Mouse (Mus musculus): ENCODE data around the gene Zfhx3.
A peak's percentile ranks its signal among the peaks of the same experiment; 100 is the strongest.

Zfhx3 gene

DNA sequence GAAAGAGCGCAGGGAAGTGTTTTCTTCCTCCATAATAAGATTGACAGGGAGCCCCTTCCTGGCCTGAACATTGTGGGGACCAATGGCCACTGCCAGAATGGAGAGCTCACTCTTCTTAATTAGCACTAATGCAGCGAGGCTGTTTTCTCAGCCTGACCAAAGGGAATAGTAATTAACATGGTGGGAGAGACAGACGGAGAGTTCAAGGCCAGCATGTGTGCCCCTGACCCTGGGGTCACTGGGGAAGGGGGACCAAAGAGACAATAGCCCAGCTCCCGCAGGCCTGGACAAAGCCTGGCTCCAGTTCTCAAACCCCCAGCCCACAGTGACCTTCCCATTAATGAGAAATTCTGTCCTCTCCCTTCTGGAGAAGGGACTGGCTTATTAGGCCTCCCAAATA, 419.0 kb downstream of the Zfhx3 start:
- DNase-seq (ENCODE audit: inconsistent ontology term) = no peak

DNA sequence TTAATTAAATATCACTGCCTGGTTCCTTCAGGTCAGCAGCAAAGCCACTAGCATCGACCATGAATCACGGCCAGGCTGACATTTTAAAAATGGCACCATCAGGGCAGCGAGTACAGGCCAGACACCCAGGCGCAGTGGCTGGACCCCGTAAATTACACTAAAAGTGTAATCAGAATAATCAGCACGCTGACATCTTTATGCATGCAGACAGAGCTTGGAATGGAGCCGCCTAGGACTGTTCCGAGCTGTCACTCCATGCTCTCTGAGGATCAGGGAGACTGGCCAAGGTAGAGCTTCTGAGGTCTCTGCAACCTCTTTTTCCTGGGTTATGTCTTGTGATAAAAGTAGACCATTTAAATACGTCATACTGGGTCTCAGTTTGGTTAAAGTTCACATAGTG, 420.0 kb downstream of the Zfhx3 start:
- no peak for DNase-seq (ENCODE audit: inconsistent ontology term)

DNA sequence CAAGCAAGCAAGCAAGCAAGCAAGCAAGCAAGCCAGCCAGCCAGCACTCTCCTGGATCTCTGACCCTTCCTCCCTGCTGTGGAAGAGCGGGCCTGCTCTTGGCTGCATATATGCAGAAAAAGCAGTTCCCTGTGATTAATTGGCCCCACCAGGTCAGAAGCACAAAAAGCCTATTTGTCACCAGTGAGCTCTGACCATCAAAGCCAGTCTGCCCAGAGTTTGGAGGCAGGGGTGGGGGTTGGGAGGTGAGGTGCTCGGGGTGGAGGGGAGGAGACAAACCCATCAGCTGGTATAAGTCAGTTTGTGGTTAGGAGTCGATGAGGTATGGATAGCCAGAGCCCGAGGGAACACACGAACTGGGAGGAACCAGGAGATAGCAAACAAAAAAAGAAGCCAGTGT, 421.0 kb downstream of the Zfhx3 start:
- no peak for DNase-seq (ENCODE audit: inconsistent ontology term)

- no peak for DNase-seq (ENCODE audit: inconsistent ontology term)
Measured at GRCm38 (mm10) chr8:108363856-108364255, 421.4 kb downstream of the Zfhx3 start.

DNA sequence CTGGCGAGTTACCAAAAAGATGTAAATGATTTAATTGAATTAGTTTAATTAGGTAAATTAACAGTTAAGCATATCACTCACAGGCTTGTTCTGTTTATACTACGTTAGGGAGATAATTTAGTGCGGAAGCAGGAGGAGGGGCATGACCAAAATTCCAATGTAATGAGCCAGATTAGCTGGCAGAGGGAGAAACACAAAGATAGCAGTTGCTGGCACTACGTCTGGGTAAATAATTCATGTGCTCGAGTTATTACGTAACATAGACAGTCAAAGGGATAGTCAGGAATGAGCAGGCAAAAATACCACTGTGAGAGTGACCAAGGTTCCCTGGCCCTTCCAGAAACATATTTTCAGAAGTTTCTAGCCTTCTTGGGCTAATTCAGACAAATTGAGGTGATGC, 426.6 kb downstream of the Zfhx3 start:
- DNase-seq (ENCODE audit: inconsistent ontology term) = peak; percentile 88

DNA sequence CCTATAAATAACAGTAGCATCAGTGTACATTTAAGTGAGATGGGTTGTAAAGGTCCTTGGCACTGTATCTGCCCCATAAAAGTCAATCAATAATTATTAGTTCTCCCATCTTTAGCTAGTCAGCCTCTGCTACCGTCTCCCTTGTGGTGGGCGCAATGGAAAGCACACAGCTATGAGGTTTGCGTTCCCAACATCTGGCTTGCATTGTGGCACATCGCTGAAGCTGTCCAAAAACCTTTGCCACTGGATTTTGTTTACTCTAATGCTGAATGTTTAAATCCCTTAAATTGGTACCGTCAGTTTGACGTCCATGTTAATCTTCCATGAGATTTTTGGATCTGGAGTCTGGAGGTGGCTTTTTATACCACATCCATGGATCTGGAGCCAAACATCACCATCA, 428.3 kb downstream of the Zfhx3 start:
- DNase-seq (ENCODE audit: inconsistent ontology term) = no peak

DNA sequence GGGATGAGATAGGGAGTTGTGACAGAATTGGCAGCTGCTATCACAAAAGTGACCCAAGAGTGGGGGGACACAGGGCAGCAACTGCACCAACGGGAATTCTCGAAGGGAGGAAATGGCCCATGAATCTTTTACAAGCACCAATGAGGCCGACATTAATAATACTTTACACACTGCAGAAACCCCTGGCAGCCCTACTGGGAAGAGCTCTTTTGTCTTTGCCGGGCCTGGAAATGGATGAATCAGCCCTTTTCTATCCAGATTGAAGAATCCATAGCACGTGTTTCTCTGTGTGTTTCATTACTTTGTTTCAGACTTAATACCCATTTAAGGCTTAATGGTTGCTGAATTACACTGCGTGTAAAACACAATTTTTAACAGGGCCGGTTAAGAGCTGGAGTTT, 430.6 kb downstream of the Zfhx3 start:
- peak; percentile 21 for DNase-seq (ENCODE audit: inconsistent ontology term)

DNA sequence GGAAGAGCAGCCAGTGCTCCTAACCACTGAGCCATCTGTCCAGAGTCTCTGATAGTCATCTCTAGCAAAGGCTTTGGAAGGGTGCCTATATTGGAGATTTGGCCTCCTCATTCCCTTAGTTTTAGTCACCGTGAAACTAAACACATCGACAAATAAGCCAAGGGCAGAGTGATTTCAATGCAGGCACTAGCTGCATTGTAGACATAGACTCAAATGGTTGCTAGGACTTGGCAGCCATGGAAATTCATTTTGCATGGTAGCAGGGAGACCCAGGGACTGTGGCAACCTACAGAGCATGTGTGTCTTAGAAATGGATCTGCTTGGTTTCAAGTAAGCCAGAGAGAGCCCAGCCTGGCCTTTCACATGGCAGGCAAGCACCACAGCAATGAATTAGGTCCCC, 435.6 kb downstream of the Zfhx3 start:
- no peak for DNase-seq (ENCODE audit: inconsistent ontology term)

DNA sequence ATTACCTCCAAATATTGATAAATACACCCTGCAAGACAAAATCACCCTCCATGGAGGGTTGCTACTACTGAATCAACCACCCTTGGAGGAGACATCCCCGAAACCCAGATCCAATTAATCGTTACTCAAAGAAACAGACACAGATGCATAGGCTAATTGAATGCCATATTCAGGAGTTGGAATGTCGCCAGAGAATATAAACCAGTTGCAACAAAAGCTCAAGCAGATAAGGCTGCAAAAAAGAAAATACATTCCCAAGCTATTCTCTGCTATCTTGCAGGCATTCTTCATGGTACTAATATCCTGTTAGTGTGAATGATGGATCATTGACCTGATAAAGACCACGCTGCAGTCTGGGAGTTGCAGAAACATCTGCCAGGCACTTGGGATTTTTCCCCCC, 440.7 kb downstream of the Zfhx3 start:
- no peak for DNase-seq (ENCODE audit: inconsistent ontology term)

DNA sequence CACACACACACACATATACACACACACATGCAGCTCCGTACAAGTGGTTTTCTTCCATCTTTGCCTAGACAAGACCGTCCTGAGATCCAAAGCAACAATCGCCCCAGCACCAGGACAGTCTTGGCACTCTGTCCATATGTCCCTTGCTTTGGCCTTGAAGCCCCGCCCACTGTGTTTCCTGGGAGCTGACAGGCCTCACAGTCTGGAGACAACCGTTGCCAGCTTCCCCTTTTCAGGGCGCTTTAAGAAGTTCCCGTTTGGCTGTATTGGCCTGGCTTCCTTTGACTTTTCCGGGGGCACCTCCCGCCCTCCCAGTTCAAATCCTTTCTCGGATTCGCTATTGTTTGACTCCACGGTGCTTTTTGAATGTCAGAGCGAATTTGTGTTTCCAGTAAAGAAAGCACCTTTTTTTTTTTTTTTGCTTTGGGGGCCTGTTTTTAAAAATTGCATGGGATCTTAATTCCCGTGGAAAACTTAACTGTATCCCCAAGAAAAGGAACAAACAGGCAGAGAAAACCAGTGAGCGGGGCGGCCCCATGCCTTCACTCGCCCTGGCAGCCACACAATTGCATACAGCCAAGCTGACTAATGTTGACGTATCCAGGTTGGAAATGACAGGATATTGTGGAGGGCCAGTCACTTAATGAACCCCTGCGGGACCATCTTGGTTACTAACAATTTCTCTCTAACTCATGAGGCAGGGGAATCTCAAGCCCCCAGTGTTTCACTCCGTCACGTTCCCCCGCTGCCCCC, 444.9 kb downstream of the Zfhx3 start:
- DNase-seq (ENCODE audit: inconsistent ontology term) = peak; percentile 68

DNA sequence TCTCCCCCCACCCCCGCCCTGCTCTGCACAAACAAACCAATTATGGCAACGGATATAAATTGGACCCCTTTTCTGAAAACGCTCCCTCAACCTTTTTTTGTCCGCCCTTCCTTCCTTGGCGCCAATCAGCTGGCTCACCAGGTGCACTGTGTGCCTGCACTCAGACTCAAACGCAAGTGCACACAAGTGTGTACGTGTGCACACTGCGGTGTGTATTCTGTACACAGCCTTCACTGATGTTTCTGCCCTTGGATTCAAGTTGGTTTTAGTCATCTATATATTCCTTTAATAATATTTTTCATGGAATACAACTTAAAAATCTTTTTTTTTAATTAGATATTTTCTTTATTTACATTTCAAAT, 445.4 kb downstream of the Zfhx3 start:
- no peak for DNase-seq (ENCODE audit: inconsistent ontology term)

DNA sequence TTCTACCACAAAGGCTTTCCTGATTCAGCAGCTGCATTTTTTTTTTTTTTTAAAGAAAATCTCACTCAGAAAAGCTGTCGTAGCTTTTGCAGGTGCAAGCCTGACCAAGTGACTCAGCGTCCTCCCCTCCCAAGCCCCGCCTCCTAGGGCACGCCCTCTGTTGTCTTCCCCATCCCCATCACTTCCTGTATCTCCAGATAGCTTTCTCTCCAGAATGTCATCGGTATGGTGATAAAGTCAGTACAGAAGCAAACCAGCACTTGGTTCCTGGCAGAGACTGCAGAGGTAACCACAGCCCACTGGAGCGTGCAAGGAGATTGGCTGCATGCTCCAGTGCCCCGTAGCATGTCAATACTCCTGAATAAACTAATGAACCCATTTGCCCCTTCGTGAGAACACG, 450.5 kb downstream of the Zfhx3 start:
- peak; percentile 66 for DNase-seq (ENCODE audit: inconsistent ontology term)

GRCm38 (mm10) chr8:108402149-108402548, 459.7 kb downstream of the Zfhx3 start:
- DNase-seq (ENCODE audit: inconsistent ontology term) = no peak

DNA sequence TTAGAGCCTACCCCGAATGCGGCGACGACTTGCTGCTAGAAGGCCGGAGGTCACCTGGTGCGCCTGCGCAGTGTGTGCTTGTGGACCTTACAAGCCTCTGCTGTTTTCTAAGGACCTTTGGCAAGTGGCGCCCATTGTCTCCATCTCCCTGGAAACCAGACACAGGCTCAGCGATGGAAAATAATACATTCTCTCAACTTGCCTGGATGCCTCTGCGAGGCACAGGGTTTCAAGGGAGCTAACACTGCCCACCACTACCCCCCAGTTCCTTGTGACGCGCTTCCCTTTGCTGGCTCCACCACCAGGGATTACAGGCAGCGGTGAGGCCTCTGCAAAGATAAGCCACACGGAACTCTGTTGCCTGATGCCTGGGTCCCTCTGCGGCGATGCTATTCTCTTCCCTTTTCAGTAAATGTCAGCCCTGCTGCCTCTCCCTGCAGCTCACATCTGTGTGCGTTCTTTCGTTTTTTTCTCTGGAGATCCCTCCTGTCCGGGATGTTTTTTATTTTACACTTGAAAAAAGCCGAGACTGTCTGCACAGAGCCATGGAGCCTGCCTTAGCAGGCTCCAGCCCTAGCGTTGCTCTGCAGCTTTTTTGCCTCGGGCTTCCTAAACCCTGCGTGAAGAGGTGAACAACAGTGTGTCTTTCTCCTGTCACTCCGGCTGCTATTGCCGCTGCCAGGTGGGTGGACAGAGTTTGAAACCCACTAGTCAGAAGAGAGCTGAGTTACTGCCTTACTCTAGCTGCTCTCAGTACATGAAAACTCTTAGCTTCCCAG, 464.5 kb downstream of the Zfhx3 start:
- peak; percentile 37 for DNase-seq (ENCODE audit: inconsistent ontology term)

- DNase-seq (ENCODE audit: inconsistent ontology term) = peak; percentile 9
Measured at GRCm38 (mm10) chr8:108419162-108419844, 476.9 kb downstream of the Zfhx3 start.

- DNase-seq (ENCODE audit: inconsistent ontology term) = no peak
Measured at GRCm38 (mm10) chr8:108422521-108422920, 480.1 kb downstream of the Zfhx3 start.

DNA sequence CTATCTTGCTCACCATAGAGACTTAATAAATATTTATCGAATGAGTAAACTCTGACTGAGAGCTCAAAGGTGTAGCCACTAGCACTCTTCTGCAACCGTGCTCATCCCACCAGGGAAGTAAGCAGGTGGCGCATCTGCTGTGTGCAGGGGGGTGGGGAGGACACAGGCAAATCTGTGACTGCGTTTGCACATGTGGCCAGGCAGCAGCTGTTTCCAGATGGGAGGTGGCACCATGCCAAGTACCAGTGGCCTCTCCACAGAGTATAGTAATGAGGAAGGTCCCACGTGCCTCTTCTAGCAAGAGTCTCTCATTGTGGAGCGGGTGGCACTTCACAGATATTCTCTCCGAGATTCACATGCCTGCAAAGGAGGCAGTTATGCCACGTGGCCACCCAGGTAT, 481.9 kb downstream of the Zfhx3 start:
- no peak for DNase-seq (ENCODE audit: inconsistent ontology term)

- DNase-seq (ENCODE audit: inconsistent ontology term) = no peak
Measured at GRCm38 (mm10) chr8:108433321-108433720, 490.9 kb downstream of the Zfhx3 start.

DNA sequence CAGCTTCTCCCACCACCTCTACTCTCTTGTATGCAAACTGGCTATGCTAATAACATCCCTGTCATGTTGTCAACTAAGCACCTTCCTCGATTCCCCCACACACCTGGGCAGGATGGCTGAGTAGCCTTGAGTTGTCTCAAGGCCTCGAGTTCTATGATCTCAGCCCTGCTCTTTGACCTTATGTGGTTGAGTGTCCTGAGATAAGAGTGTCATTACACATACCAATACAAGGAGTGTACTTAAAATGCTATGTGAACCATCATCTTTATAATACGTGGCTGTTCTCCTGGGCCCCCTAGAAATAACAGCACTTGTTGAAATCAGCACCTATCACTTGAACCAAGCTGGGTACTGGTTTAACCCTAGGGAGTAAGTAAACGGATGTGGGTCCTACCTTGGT, 492.1 kb downstream of the Zfhx3 start:
- DNase-seq (ENCODE audit: inconsistent ontology term) = no peak

DNA sequence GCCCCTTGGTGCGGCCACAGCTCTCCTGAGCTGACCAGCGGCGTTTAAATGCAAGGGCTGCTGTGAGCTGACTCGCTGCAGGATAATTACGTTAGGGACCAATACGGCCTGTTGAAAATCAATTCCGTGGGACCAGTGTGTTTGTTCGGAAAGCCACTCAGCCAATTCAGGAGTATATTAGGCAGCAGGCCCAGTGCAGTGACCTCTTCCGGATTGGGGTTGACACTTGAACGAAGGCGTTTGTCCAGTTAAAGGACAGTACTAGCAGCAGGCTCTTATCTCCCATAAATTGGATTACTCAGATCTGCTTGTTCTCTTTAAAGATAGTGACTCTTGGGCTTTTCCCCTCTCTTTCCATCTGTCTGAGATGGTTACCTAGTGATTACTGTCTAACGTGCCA, 493.9 kb downstream of the Zfhx3 start:
- DNase-seq (ENCODE audit: inconsistent ontology term) = no peak

DNA sequence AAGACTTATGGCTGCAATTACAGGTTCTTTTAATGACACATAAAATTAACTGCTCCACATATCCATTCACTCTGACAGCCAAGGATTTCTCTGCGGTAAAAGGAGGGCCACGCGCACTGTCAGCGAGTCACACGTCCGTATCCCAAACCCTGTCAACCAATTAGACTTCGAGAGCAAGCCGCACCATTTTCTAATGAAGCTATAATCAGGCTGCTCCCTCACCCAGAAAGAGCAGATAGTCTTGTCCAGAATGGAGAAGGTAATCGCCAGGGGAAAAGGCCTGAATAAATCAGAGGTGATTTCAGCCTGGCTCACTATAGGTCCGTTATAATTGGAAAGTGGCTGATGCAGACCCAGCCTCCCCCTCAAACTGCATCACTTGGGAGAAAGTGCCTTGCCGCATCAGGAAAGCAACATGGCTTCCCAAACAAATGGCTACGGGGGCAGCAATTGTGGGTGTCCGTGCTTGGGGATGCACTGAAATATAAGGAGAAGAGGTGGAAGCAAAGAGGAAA, 494.9 kb downstream of the Zfhx3 start:
- no peak for DNase-seq (ENCODE audit: inconsistent ontology term)

DNA sequence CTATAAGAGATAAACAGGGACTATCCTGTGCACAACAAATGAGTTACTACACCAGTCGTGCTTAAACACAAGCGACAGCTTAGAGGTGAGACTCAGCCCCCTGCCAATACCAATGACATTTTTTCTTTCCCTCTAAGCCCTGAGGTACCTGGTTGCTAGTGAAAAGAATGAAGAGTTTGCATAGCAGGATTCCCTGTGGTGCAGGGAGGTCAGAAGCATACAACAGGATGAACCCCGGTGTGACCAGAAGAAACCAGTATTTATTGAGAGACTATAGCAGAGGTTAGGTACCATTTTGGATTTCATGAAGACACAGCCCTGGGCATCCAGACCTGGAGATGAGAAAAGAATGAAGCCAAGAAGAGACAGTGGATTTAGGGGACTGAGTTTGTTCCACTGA, 498.0 kb downstream of the Zfhx3 start:
- DNase-seq (ENCODE audit: inconsistent ontology term) = no peak

DNA sequence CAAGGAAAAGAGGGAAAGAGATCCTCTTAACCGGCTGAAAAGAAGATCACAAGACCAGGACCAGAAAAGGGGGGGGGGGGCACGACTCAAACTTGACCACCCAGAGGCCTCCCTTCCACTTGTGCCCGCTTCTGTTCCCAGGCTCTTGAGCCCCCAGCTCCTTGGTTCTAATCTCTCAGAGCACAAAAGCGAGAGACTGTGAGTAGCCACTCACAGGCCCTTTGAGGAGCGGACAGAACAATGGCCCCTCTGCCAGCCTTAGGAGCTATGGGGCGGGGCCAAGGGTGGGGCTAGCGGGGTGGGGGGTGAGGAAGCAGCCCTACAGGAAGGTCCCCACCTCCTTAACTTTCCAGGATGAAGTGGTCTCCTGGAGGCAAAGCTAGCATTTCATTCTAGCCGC, 508.4 kb downstream of the Zfhx3 start:
- no peak for DNase-seq (ENCODE audit: inconsistent ontology term)
